Mouse (Mus musculus): ENCODE measurements around the gene Pnmt.
A peak's percentile ranks its signal among the peaks of the same experiment; 100 is the strongest.

Gene Pnmt

DNA sequence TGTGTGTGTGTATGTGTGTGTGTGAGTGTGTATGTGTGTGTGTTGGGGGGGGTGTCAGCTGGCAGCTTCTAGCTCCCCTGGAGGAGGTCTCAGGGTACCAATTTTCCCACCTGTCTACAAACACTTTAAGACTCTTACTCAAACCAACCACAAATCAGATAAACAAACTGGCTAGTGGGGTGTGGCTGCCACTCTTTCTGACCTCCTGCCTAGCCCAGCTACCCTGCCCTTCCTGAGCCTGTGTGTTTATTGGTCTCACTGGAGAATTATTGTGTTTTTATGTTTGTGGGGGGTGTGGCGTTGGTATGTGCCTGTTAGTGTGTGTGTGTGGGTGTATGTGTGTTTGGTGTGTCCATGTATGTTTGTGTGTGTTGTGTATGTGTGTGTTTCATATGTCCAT, 30.8 kb downstream of the Pnmt start:
- DNase-seq (ENCODE audit: low spot score), result no peak

DNA sequence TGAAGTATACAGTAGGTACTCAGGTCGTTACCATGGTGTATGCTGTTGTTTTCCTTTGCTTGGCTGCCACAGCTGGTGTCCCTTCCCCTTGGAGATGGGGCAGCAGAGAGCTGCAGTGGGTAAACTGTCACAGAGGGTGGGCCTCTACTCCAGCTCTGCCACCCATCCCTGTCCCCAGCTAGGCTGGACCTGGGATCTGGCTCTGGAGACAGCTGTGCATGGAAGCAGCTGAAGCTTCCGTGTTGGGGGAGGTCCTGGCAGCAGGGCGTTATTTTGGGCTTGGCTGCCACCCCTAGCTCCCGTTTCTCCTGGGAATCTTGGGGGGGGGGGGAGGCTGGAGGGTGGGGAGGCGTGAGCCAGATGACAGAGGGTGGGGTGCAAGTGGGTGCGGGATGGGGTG, 32.0 kb downstream of the Pnmt start:
- no peak for DNase-seq (ENCODE audit: low spot score)

DNA sequence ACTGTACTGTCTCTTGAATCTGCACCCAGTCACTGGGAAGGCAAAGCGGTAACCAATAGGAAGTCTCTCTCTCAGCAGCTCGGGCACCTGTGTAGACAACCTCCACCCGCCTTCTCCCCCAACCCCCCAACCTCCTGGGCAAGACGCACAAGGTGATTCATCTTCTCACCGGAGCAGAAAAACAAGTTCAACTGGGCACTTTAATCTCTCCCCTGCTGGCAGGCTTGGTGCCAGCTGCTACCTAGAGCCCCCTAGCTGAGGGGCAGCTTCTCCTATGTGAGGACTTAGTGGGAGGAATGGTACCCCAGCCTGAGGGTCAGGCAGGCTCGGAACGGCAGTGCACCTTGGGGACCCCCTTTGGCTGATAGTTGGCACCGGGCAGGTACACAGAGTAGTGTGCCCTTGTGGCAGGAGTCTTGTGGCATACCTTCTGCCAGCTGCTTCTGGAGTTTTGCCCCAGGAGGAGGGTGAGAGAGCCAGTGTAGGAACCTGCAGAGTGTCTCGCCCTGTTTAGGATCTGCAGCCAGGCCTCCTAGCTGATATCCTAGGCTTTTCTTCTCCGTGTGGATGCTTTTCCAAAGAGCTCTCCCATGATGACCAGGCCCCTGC, 32.8 kb downstream of the Pnmt start:
- no peak for DNase-seq (ENCODE audit: low spot score)

DNA sequence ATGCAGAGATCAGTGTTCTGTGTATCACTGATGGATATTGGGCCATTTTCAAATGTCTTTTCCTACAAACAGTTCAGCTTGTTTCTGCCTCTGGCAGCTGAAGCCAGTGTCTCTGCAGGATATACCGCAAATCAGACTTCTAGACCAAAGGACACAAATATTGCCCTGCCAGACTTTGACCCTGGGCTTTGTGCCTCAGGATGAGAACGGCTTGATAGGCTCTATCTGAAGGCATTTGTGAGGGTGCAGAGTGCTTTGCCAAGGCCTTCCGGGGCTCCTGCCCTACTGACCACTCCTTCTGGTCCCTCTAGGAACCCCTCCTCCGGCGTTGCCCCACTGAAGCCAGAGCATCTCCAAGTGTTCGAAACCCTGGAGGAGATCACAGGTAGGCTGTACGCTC, 40.3 kb downstream of the Pnmt start:
- no peak for DNase-seq (ENCODE audit: low spot score)

DNA sequence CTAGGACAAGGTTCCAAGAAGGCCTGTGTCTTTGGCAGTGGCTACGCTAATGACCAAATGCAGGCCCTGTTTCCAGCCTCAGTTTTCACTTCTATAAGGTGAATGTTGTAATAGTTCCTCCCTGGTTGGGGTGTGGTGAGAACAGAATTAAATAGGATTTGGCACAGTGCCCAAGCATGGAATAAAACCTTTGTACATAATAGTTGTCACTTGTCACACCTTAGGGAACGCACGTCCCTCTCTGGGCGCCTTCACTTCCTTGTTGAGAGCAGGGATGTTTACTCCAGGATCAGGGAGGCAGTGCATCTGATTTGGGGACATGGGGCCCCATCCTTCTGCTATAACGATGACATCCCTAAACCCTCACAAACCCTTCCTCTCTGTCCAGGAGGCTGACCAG, 42.2 kb downstream of the Pnmt start:
- DNase-seq (ENCODE audit: low spot score), result no peak

DNA sequence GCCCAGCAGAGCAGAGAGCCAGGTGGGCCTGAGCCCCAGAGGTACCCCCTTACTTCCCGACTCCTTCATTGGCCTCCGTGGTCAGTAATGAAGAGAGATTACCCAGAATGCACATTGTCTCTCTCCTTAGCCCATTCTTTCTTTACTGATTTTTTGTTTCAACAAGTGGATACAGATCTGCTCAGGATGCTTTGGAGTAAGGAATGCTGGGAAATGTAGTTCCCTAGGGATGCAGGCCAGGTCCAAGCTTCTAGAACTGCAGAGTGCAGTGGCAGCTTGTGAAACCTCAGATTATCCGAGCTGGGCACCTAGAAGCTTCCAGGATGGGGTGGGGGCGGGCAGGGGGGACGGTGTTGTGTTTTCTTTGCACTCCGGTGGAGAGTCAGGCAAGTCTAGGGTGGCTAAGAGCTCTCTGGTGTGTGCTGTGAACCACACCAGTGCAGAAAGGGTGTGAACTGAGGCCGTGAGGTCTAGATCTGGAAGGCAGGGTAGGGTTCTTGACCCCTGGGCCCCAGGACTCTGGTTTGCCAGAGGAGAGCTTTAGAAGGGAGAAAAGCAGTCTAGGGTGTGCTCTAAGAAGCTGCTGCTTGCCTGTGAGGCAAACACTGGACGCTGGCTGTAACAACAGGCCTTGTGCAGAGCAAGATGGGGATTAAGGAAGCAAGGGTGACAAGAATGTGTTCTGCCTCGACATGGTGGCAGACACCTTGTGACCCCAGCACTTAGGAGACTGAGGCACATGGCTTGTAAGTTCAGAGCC, 45.7 kb downstream of the Pnmt start:
- DNase-seq (ENCODE audit: low spot score), result no peak

DNA sequence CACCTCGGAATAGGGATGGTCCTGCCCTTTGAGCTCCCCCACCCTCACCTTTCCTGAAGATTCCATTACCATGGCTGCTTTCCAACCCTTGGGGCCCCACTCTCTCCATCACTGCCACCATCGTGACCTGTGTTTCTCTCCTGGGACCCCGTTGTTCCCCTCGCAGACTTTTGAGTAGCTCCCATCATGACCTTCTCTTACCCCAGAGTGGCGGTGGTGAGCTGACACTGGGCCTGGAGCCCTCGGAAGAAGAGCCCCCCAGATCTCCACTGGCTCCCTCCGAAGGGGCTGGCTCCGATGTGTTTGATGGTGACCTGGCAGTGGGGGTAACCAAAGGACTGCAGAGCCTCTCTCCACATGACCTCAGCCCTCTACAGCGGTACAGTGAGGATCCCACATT, 49.5 kb downstream of the Pnmt start:
- DNase-seq (ENCODE audit: low spot score), result peak; percentile 3

DNA sequence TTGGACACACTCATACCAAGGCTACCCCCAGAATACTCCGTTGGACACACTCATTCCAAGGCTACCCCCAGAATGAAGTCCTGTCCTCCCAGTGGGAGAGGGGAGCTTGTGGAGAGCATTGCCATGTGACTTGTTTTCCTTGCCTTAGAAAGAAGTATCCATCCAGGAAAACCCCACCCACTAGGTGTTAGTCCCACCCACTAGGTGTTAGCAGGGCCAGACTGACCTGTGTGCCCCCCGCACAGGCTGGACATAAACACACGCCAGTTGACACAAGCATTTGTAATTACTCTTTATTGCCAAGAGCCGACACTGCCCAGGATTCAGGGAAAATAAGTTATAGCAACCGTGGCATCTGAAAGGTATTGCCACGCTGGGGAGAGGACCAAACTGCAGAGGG, 51.2 kb downstream of the Pnmt start:
- no peak for DNase-seq (ENCODE audit: low spot score)
